Mouse (Mus musculus): ENCODE data around the gene Slc25a35.

DNA sequence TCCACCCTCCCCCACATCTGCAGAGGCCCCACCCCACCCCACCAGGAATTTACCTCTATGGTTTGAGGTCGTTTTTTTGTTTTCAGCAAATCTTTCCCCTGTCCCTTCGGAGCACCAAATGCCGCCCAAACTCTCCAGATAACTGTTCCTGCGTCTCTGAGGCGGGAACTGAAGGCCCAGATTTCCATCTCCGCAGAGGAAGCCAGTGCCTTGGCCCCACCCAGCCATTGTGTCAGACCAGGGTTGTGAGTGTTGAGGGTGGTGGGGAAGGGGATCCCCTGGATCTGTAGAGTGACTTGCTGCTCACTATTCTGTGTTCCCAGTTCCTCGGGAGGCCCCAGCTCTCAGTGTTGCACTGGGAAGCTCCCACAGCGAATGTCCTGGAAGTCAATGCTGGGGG lies 10.6 kb upstream of the Slc25a35 start, which contains the start of gene Arhgef15:
- TF ChIP-seq CTCF (conservative IDR thresholded peaks at IDR 0.05; ENCODE audit: insufficient read depth, insufficient read length, low read depth, low read length) (no peak), POLR2A (IDR thresholded peaks at IDR 0.05; ENCODE audit: low read depth, low read length) (no peak)
